Mouse (Mus musculus): Measurements from ENCODE around the gene Pik3cb.

- TF ChIP-seq CTCF (IDR thresholded peaks at IDR 0.05) (no peak), EP300 (IDR thresholded peaks at IDR 0.05) (no peak)
Measured at GRCm38 (mm10) chr9:99139194-99140023, 1.0 kb downstream of the Pik3cb start.
